Mouse (Mus musculus): ENCODE results near the gene Nkain2.
"Not testable (repeated sequence)": the region's sequence is repeated elsewhere in the genome, so short reads cannot be mapped to it uniquely, and the experiment has no call there.

Gene Nkain2

DNA sequence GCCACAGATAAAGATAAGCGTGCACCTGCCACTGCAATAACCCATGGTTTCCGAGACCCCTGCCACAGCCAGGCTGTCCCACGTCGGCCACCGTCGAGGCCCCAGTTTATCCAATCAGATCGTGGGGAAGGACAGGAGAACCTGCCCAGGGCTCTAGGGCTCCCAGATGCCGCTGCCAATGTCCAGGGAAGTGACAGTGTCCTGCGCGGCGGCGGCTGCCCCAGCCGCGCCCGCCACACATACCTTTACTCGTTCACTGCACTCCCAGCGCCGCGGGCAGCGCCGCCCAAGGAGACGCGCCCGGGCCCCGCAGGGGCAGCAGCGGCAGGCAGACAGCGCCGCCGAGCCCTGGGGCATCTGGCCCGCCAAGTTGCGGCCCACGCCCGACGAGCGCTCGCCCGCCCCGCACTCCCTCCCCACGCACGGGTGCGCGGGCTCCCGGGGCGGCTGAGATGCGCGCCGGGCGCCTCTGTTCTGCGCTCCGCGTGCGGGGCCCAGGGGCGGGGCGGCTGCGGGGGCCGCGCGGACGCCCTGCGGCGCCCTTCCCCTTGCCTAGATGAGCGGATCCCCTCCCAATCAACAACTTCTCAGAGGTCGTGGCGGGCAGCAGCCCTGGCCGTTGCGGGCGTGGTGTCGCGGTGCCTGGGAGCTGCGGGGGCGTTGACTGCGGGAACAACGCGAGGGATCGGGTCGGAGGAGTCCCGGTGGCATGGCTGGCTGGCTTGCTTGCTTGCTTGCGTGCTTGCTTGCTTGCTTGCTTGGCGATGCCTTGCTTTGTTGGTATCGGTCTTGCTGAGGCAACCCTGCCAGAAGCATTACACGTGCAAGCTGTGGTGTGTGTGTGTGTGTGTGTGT lies at the start of gene Nkain2:
Gene Nkain2, minus strand, starts transcription at position 811 of the 855 bp plus-strand sequence.
- DNase-seq (ENCODE audit: low spot score in 2 of 2): peak; percentile 40 to 77

GRCm38 (mm10) chr10:32939853-32940252 lies 49.6 kb upstream of the Nkain2 start:
- DNase-seq (ENCODE audit: low spot score in 2 of 2): no peak

- DNase-seq (ENCODE audit: low spot score in 2 of 2): peak; percentile 22 to 30
These were observed 4.8 kb upstream of the Nkain2 start for GRCm38 (mm10) chr10:32895093-32895492.

DNA sequence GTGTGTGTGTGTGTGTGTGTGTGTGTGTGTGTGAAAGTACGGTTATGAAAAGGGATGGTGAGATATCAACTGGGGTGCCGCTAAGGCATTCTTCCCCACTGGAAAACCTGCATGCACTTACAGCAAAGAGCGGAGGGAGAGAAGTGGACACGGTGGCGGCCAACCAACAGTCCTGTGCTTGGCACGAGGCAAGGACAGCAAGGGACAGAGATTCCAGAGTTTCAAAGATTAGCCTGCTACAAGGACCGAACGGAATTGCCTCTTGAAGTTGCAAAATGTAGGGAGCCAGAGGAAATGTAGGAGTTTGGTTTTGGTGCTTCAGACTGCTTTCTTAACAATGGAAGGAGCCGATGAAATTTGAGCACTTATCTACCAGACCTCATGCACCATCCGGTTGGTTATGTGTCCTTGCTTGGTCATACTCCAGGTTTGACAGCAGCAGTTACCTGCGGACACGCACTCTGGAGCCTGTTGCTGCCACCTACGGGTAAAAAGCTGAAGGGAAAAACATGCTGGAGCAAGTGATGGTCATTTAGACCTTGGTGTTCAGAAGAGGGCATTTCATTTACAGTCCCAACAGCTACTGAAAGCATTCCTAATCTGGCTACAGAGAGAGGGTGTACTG lies 357 bp upstream of the Nkain2 start:
- DNase-seq (ENCODE audit: low spot score in 2 of 2): peak; percentile 25 to 57

DNA sequence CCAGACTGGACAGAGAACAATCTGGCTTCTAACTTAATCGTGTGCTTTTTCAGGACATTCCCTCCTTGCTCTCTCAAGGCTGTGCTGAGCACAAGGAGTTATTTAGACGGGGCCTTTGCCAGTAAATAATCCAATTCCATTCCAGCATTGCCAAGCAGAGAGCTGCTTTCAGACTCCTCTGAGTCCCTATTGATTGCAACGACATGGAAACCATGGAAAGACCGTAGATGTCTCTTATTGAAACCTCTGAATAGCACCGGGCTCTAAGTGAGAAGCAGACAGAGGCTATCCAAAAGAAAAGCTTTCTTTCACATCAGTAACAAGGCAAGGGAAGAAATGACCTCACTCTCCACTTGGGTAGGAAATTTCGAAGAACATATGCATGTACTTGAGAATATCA lies 8.3 kb downstream of the Nkain2 start:
- DNase-seq (ENCODE audit: low spot score in 2 of 2): no peak

- DNase-seq (ENCODE audit: low spot score in 2 of 2): peak in 1 of 2 experiments; percentile 11
These were observed 19.4 kb downstream of the Nkain2 start for GRCm38 (mm10) chr10:32870691-32871406.

DNA sequence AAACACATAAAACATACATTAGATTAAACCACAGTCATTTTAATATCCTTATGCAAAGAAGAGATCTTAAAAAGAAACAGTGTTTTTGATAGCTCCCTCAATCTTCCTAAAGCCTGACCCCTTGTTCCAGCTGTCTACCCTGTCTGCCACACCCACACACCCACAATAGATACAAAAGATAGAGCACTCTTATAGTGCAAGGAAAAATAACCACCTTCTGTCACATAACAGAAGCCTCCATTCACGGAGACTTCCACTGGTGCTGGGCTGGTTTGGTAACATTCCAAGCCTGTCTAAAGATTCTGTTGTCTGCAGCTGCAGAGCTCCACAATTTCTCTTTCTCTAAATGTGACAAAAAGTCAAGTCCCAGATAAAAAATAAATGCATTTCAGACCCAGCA lies 20.7 kb downstream of the Nkain2 start:
- no peak for DNase-seq (ENCODE audit: low spot score in 2 of 2)

GRCm38 (mm10) chr10:32815210-32815883 lies 74.9 kb downstream of the Nkain2 start:
- DNase-seq (ENCODE audit: low spot score in 2 of 2): no peak

DNA sequence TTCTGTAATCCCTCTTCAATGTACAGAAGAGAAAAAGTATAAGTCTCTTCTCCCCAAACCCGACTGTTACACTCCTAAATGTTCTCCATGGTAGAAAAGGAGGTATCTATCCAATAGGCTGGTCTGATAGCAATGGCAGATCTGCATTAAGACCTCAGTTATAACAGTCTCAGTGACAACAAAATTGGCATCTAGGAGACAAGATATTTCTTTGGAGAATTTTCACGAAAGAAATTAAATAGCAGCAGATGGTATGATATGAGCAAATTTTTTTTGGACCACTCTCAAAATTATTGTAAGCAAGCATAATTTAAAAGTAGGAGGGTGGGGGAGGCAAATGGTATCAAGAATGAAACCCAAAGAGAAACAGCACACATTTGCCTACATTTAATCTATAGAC lies 94.0 kb downstream of the Nkain2 start:
- DNase-seq (ENCODE audit: low spot score in 2 of 2): no peak

DNA sequence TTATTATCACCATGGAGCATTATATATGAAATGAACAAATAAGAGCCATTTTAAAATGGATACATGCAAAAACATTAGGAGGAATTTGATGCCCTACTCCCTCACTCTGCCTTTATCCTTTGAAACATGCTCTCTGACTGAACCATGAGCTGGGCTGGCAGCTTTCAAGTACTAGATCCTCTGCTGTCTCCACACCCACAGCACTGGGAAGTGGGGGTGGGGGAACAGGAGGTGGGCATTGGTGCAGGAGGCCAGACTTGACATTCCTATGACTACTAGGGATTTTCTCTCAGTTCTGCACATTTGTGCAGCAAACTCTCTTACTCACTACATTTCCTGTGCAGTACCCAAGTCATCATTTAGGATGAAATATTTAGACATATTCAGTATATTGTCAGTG lies 99.7 kb downstream of the Nkain2 start:
- DNase-seq (ENCODE audit: low spot score in 2 of 2): no peak

- no peak for DNase-seq (ENCODE audit: low spot score in 2 of 2)
These were observed 107.4 kb downstream of the Nkain2 start for GRCm38 (mm10) chr10:32782732-32783359.

DNA sequence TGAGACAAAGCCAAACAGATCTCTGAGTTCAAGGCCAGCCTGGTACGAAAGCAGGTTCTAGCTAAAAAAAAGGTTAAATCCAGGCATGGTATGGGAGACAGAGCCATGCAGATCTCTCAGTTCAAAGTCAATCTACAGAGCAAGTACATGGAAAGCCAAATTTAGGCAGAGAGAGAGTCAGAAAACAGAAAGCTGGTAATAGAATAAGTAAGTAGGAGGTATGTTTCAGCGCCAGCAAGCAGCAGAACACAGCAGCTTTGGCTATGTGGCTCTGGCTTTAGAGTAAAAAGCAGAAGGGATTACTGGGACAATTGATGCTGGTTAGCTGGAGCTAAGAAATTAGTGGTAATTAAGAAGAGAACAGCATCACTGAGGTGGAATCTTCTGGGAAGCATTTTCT lies 151.3 kb downstream of the Nkain2 start:
- DNase-seq (ENCODE audit: low spot score in 2 of 2): no peak

- not testable (repeated sequence) for DNase-seq (ENCODE audit: low spot score in 2 of 2)
These were observed 183.7 kb downstream of the Nkain2 start for GRCm38 (mm10) chr10:32706579-32706978.

DNA sequence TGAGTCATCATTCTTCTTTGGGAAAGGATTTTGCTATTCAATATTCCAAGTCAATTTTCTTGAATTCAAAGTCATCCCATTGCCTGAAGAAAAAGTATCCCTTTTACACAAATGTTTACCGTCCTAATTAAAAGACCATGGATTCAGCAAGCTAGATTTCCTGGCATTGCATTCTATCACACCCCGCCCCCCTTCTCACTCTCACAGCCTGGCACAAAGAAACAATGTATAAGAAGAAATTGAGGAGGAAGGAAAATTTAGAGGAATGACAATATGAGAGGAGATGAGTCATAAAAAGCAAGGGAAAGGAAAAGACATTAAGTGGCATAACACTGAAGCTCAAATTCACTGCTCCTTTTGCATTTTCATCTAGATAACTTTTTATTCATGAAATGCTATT lies 193.6 kb downstream of the Nkain2 start:
- no peak for DNase-seq (ENCODE audit: low spot score in 2 of 2)

DNA sequence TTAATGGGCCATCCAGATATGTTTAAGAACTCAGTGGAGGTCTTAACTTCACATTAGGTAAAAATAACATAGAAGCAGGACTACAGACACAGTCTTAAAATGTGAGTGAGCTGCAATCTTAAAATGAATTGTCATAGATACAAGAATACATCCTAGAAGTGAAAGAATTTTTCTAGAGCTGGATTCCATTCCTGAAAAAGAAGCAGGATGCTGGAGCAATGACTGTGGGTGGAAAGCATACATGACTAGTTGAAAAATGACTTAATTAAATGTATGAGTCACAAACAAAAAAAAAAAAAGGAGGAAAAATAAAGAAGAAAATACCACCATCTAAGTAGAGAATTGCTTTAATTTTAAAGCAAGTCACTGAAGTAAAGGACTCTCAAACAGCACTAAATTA lies 205.7 kb downstream of the Nkain2 start:
- no peak for DNase-seq (ENCODE audit: low spot score in 2 of 2)

- DNase-seq (ENCODE audit: low spot score in 2 of 2): no peak
These were observed 250.0 kb downstream of the Nkain2 start for GRCm38 (mm10) chr10:32640256-32640655.

- DNase-seq (ENCODE audit: low spot score in 2 of 2): no peak
These were observed 251.1 kb downstream of the Nkain2 start for GRCm38 (mm10) chr10:32639173-32639572.

GRCm38 (mm10) chr10:32631043-32631442 lies 259.2 kb downstream of the Nkain2 start:
- DNase-seq (ENCODE audit: low spot score in 2 of 2): no peak

DNA sequence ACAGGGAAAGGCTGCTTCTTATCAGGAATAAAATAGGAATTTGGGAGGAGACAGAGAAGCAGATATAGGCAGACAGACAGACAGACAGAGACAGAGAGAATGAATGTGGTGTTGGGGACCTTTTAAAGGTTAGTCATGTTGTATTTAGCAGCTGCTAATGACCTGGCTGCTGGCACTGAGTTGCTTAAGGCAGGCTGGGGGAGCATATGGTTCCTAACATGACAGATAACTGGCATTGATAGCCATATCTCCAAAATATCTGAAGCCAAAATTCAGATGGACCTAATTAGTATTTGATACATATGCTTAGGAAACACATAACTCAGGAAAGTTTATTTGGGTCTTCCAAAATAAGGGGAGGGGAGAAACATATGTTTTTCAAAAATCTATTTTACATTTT lies 285.8 kb downstream of the Nkain2 start:
- no peak for DNase-seq (ENCODE audit: low spot score in 2 of 2)

GRCm38 (mm10) chr10:32602798-32603197 lies 287.5 kb downstream of the Nkain2 start:
- no peak for DNase-seq (ENCODE audit: low spot score in 2 of 2)

GRCm38 (mm10) chr10:32594998-32595397 lies 295.3 kb downstream of the Nkain2 start:
- no peak for DNase-seq (ENCODE audit: low spot score in 2 of 2)

GRCm38 (mm10) chr10:32577276-32577580 lies 313.0 kb downstream of the Nkain2 start:
- DNase-seq (ENCODE audit: low spot score in 2 of 2): no peak

Data from cerebellum, postnatal 4 days (tissue).